Mouse (Mus musculus) hindbrain, embryonic 10.5 days (tissue): ENCODE results near the gene Dok5. TPM values are rescaled to one million over a fixed set of nuclear protein-coding genes. Genes with fewer than 3 reads are reported as not detected.

Experiments
- DNase-seq: peaks from one replicate; pipeline ENCODE4 v3.0.0-alpha.2; 2017; ENCODE audit warnings: low spot score
- H3K27ac ChIP-seq: fragments of 300-500 bp; sonication (generic); 2 replicates; pipeline ENCODE4 v1.5.1; 2016; ENCODE audit warnings: mild to moderate bottlenecking, moderate library complexity
- H3K27me3 ChIP-seq: fragments of 300-500 bp; sonication (generic); 2 replicates; pipeline ENCODE4 v1.6.1; 2016; ENCODE audit warnings: mild to moderate bottlenecking; ENCODE audit not compliant: poor library complexity, insufficient read depth, severe bottlenecking
- H3K36me3 ChIP-seq: fragments of 300-500 bp; sonication (generic); 2 replicates; pipeline ENCODE4 v1.6.1; 2016; ENCODE audit warnings: mild to moderate bottlenecking, moderate library complexity
- H3K4me1 ChIP-seq: fragments of 300-500 bp; sonication (generic); replicated peaks from 2 replicates; pipeline ENCODE4 v1.6.1; 2016; ENCODE audit warnings: mild to moderate bottlenecking
- H3K4me3 ChIP-seq: fragments of 300-500 bp; sonication (generic); 2 replicates; pipeline ENCODE4 v1.5.1; 2016; ENCODE audit warnings: mild to moderate bottlenecking, moderate library complexity
- H3K9me3 ChIP-seq: fragments of 300-500 bp; sonication (generic); 2 replicates; pipeline ENCODE4 v1.6.1; 2016; ENCODE audit warnings: mild to moderate bottlenecking, moderate library complexity
- WGBS: fragments of 180-500 bp; shearing (Covaris S2); methylation state at CpG from one replicate; pipeline ENCODE4 v1.1.7; 2016; 5-methylcytosine and 5-hydroxymethylcytosine counted together
- polyA plus RNA-seq: library from polyadenylated mRNA; unstranded; fragments of >200 nt; fragmentation: Nextera tagmentation; extraction: Ambion mirVana; gene quantifications from 2 replicates; pipeline ENCODE4 v1.2.1, GENCODE M21; 2016

Dok5 gene
- polyA plus RNA-seq, 1 experiment from 2014 or later: 12.7 TPM

DNA sequence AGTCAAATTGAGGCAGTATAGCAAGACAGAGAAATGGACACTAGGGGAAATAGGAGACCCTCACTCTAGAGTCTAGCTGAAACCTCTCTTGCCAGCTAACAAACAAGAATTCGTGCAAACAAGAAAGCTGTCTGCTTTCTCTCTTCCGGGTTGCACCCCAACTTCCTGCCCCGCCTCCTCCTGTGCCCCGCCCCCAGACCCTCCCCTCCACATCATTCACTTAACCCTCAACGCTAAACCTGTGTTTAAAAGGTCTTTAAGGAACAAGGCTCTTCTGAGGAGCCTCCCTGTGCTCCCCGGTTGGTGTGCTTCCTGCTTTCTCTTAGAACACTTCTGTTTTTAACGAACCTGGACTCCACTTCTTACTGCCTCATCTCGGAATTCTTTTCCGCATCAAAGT, 156.4 kb downstream of the Dok5 start:
- Histone ChIP-seq H3K4me3 (no peak overlapping the region), H3K9me3 (no peaks in the 10 kb centered on the region), H3K36me3 (no peaks in the 10 kb centered on the region), H3K27me3 (no peaks in the 10 kb centered on the region), H3K4me1 (0 out of 2 replicates have a peak, but pooled peaks cover 2% of the 10 kb centered on the region), H3K27ac (no peak overlapping the region)
- DNase-seq: no peak
- 72% methylated on average over 9 of the region's 9 CpGs for WGBS

DNA sequence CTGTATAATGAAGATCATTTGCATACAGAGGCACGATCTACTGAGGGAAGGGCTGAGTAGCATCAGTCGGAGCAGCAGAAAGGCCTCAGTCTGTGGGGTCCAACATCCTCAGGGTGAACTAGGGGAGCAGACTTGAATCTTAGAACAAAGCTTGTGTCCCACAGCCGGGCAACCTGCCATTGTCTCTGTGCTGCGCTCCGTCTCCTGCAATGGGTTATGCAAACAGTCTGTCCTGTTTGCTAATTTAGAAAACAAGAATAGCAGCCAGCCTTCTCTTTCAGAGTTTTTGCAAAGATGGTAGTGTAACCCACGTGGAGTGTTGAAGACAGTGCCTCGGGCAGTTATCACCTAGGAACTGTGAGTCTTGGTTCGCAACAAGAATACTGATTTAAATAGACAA, 163.5 kb downstream of the Dok5 start:
- 76% methylated on average over 8 of the region's 8 CpGs for WGBS
- no peak overlapping the region for H3K27ac ChIP-seq

GRCm38 (mm10) chr2:170902204-170903028, 170.8 kb downstream of the Dok5 start:
- Histone ChIP-seq H3K4me1 (peaks cover 5% of the 10 kb centered on the region; the same call in 1 of the 2 replicates), H3K27me3 (no peaks in the 10 kb centered on the region), H3K9me3 (0 out of 2 replicates have a peak, but pooled peaks cover 3% of the 10 kb centered on the region), H3K36me3 (no peaks in the 10 kb centered on the region), H3K4me3 (no peak overlapping the region), H3K27ac (no peak overlapping the region)
- no peak for DNase-seq
- 63% methylated on average over 13 of the region's 13 CpGs for WGBS

More for the DNA sequence above, 163.5 kb downstream of the Dok5 start:
- Histone ChIP-seq H3K27me3 (no peaks in the 10 kb centered on the region), H3K4me3 (no peak overlapping the region), H3K9me3 (no peaks in the 10 kb centered on the region), H3K36me3 (no peaks in the 10 kb centered on the region), H3K4me1 (0 out of 2 replicates have a peak, but pooled peaks cover 3% of the 10 kb centered on the region)
- no peak for DNase-seq

GRCm38 (mm10) chr2:170903029-170903306, 171.4 kb downstream of the Dok5 start:
- WGBS: 84% methylated on average over 7 of the region's 7 CpGs
- DNase-seq: no peak
- H3K27ac ChIP-seq: no peak overlapping the region

DNA sequence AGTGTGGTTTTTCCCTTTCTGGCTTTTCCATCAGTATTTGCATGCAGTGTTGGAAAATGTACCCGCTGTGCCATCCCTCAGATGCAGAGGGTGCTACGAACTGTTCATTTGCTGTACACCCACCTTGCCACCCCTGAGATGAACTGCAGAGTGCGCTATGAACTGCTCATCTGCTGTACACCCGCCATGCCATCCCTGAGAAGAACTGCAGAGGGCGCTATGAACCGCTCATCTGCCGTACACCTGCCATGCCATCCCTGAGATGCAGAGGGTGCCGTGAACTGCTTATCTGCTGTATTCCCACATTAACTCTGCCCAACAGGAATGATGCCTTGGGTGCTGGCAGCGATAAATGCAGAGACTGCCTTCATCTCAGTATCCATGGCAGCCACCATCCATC, 171.8 kb downstream of the Dok5 start:
- 95% methylated on average over 9 of the region's 9 CpGs for WGBS
- 0 out of 2 replicates have a peak, but pooled peaks cover 3% of the 10 kb centered on the region for H3K9me3 ChIP-seq
- no peaks in the 10 kb centered on the region for H3K36me3 ChIP-seq
- H3K27me3 ChIP-seq: no peaks in the 10 kb centered on the region
- no peak overlapping the region for H3K4me3 ChIP-seq
- H3K4me1 ChIP-seq: peaks cover 5% of the 10 kb centered on the region; the same call in 1 of the 2 replicates
- H3K27ac ChIP-seq: no peak overlapping the region
- no peak for DNase-seq

More at GRCm38 (mm10) chr2:170903029-170903306, 171.4 kb downstream of the Dok5 start:
- no peaks in the 10 kb centered on the region for H3K36me3 ChIP-seq
- H3K4me3 ChIP-seq: no peak overlapping the region
- H3K9me3 ChIP-seq: 0 out of 2 replicates have a peak, but pooled peaks cover 3% of the 10 kb centered on the region
- H3K27me3 ChIP-seq: no peaks in the 10 kb centered on the region
- peaks cover 5% of the 10 kb centered on the region; the same call in 1 of the 2 replicates for H3K4me1 ChIP-seq

- no peak overlapping the region for H3K4me3 ChIP-seq
- H3K27me3 ChIP-seq: no peaks in the 10 kb centered on the region
- no peaks in the 10 kb centered on the region for H3K9me3 ChIP-seq
- H3K4me1 ChIP-seq: no peaks in the 10 kb centered on the region
- WGBS: 51% methylated on average over 13 of the region's 13 CpGs
- no peak overlapping the region for H3K27ac ChIP-seq
- no peaks in the 10 kb centered on the region for H3K36me3 ChIP-seq
- peak; percentile 36 for DNase-seq
Observed at GRCm38 (mm10) chr2:170912589-170913223, 181.1 kb downstream of the Dok5 start.

GRCm38 (mm10) chr2:170913863-170914262, 182.3 kb downstream of the Dok5 start:
- H3K4me3 ChIP-seq: no peak overlapping the region
- H3K9me3 ChIP-seq: no peaks in the 10 kb centered on the region
- DNase-seq: no peak
- 0 out of 2 replicates have a peak, but pooled peaks cover 3% of the 10 kb centered on the region for H3K4me1 ChIP-seq
- WGBS: 81% methylated on average over 11 of the region's 11 CpGs
- H3K36me3 ChIP-seq: no peaks in the 10 kb centered on the region
- H3K27me3 ChIP-seq: no peaks in the 10 kb centered on the region
- peak overlapping the region; percentile 59 for H3K27ac ChIP-seq

- Histone ChIP-seq H3K36me3 (no peaks in the 10 kb centered on the region), H3K4me3 (no peak overlapping the region), H3K4me1 (0 out of 2 replicates have a peak, but pooled peaks cover 3% of the 10 kb centered on the region), H3K27me3 (no peaks in the 10 kb centered on the region), H3K9me3 (no peaks in the 10 kb centered on the region), H3K27ac (no peak overlapping the region)
- 96% methylated on average over 8 of the region's 8 CpGs for WGBS
- no peak for DNase-seq
Observed at GRCm38 (mm10) chr2:170915646-170916045, 184.0 kb downstream of the Dok5 start.

- no peaks in the 10 kb centered on the region for H3K27me3 ChIP-seq
- no peak for DNase-seq
- H3K4me1 ChIP-seq: 0 out of 2 replicates have a peak, but pooled peaks cover 3% of the 10 kb centered on the region
- H3K36me3 ChIP-seq: no peaks in the 10 kb centered on the region
- H3K27ac ChIP-seq: no peak overlapping the region
- no peaks in the 10 kb centered on the region for H3K9me3 ChIP-seq
- no peak overlapping the region for H3K4me3 ChIP-seq
- 44% methylated on average over 3 of the region's 3 CpGs for WGBS
Observed at GRCm38 (mm10) chr2:170922260-170922659, 190.7 kb downstream of the Dok5 start.

GRCm38 (mm10) chr2:170924131-170924530, 192.5 kb downstream of the Dok5 start:
- no peaks in the 10 kb centered on the region for H3K36me3 ChIP-seq
- DNase-seq: no peak
- H3K27ac ChIP-seq: no peak overlapping the region
- H3K9me3 ChIP-seq: no peaks in the 10 kb centered on the region
- WGBS: 85% methylated on average over 4 of the region's 4 CpGs
- H3K27me3 ChIP-seq: no peaks in the 10 kb centered on the region
- no peak overlapping the region for H3K4me3 ChIP-seq
- no peaks in the 10 kb centered on the region for H3K4me1 ChIP-seq

DNA sequence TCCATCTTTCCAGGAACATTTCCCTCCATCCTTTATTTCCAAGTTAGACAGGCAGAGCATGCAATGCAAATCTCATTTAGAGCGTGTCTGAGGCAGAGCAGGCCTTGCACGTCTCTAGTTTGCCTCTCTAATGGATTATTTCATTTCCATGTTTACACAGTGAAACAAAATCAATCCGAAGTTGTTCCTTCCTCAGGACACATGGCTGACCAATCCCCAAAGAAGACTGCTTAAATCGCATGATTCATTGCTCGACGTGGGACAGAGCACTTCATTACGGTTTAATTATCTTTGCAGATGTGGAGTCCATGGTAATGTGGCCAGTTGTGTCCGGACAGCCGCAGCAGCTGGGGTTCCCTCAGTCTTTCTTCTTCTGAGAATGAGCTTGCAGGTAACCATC, 194.6 kb downstream of the Dok5 start:
- no peaks in the 10 kb centered on the region for H3K4me1 ChIP-seq
- no peak for DNase-seq
- H3K27ac ChIP-seq: no peak overlapping the region
- H3K9me3 ChIP-seq: no peaks in the 10 kb centered on the region
- no peak overlapping the region for H3K4me3 ChIP-seq
- H3K36me3 ChIP-seq: no peaks in the 10 kb centered on the region
- WGBS: 87% methylated on average over 9 of the region's 9 CpGs
- H3K27me3 ChIP-seq: no peaks in the 10 kb centered on the region
